Mouse (Mus musculus): Measurements from ENCODE around the gene Vsx2.
"Not testable (repeated sequence)": the region's sequence is repeated elsewhere in the genome, so short reads cannot be mapped to it uniquely, and the experiment has no call there.

DNA sequence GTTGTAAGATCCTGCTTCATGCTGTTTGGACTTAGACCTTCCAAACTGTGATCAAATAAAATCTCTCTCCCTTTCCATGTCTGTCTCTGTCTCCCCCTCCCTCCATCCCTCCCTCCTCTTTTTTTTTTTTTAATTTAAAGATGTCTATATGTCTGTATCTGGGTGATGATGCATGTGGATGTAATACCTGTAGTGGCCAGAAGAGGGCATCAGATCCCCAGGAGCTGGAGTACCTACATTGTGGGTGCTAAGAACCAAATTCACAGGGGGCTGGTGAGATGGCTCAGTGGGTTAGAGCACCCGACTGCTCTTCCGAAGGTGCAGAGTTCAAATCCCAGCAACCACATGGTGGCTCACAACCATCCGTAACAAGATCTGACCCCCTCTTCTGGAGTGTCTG, 30.0 kb upstream of the Vsx2 start:
- TF ChIP-seq POLR2A (IDR thresholded peaks at IDR 0.05; ENCODE audit: control insufficient read depth, low read depth, low read length); CTCF (IDR thresholded peaks at IDR 0.05; ENCODE audit: control insufficient read depth, insufficient read depth, insufficient replicate concordance, low read depth, low read length): not testable (repeated sequence)
